Mouse (Mus musculus) forebrain, embryonic 11.5 days (tissue): ENCODE measurements around the gene Sirt3. TPM values are rescaled to one million over a fixed set of nuclear protein-coding genes. Genes with fewer than 3 reads are reported as not detected.

Experiments used
- ATAC-seq: fragments of 200-750 bp; cut with Nextera tagmentation; replicated peaks from 2 replicates; pipeline ENCODE4 v1.8.0; 2017; ENCODE audit warnings: moderate TSS enrichment; ENCODE audit not compliant: low FRiP score
- DNase-seq: peaks from one replicate; pipeline ENCODE4 v3.0.0-alpha.2; 2017; ENCODE audit warnings: low spot score
- H3K27ac ChIP-seq: fragments of 300-500 bp; sonication (generic); 2 replicates; pipeline ENCODE4 v1.5.1; 2014; ENCODE audit warnings: low read depth, low read length
- H3K27me3 ChIP-seq: fragments of 300-500 bp; sonication (generic); 2 replicates; pipeline ENCODE4 v1.6.1; 2014; ENCODE audit warnings: mild to moderate bottlenecking, low read length, mixed read lengths; ENCODE audit not compliant: control insufficient read depth, insufficient read depth
- H3K36me3 ChIP-seq: fragments of 300-500 bp; sonication (generic); 2 replicates; pipeline ENCODE4 v1.6.1; 2014; ENCODE audit warnings: mild to moderate bottlenecking, low read length, moderate library complexity, mixed read lengths; ENCODE audit not compliant: control insufficient read depth, insufficient read depth
- H3K4me1 ChIP-seq: fragments of 300-500 bp; sonication (generic); replicated peaks from 2 replicates; pipeline ENCODE4 v1.6.1; 2014; ENCODE audit warnings: low read length, mixed read lengths; ENCODE audit not compliant: control insufficient read depth, insufficient read depth
- H3K4me2 ChIP-seq: fragments of 300-500 bp; sonication (generic); 2 replicates; pipeline ENCODE4 v1.6.1; 2014; ENCODE audit warnings: low read depth, mild to moderate bottlenecking, low read length, moderate library complexity, mixed read lengths; ENCODE audit not compliant: severe bottlenecking
- H3K4me3 ChIP-seq: fragments of 300-500 bp; sonication (generic); 2 replicates; pipeline ENCODE4 v1.5.1; 2014; ENCODE audit warnings: low read depth, low read length
- H3K9ac ChIP-seq: fragments of 300-500 bp; sonication (generic); 2 replicates; pipeline ENCODE4 v1.6.1; 2014; ENCODE audit warnings: low read length
- H3K9me3 ChIP-seq: fragments of 300-500 bp; sonication (generic); 2 replicates; pipeline ENCODE4 v1.6.1; 2016; ENCODE audit warnings: low read length, mixed read lengths; ENCODE audit not compliant: control insufficient read depth
- WGBS: fragments of 180-500 bp; shearing (Covaris S2); extraction: QIAGEN DNeasy Blood & Tissue Kit; methylation state at CpG from one replicate; pipeline ENCODE4 v1.1.7; 2014; 5-methylcytosine and 5-hydroxymethylcytosine counted together
- polyA plus RNA-seq: library from polyadenylated mRNA; unstranded; fragments of >200 nt; fragmentation: Nextera tagmentation; extraction: Ambion mirVana; gene quantifications from 2 replicates; pipeline ENCODE4 v1.2.1, GENCODE M21; 2014

The Sirt3 gene
- polyA plus RNA-seq, 1 experiment from 2014 or later, result 25.2 TPM

DNA sequence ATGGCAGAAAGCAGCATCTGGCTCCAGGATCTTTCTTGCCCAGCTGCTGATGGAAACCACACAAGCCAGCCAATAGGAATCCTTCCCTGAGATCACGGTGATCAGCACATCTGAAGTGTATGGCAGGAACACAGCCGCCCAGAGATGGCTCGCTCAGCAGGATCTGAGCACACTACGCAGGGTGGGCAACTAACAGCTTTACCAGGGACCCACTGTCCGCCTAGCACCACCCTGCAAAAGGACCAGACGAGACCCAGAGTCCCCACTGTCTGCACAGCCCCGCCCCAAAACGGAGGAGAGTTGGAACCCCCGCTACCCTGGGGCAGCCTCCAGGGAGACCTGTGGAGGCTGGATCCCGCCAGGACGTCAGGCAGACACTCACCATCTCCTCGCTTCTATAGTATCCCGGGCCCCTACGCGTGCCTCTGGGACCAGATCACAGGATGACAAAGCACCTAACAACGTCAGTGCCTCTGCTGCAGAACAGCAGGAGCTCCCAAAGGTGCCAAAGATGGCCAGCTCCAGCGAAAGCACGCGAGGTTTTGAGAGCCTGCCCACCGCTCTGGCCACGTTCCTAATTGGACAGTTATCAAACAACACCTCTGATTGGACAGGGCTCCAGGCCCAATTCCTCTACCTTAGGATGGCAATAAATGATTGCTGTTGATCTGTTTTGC is 60.3 kb downstream of the Sirt3 start, which contains the start of gene Zfp941:
Gene Zfp941 (minus strand): TSS at position 526 of the 677 bp plus-strand sequence.
- Histone ChIP-seq H3K27ac (no peak within 1 kb of the TSS), H3K27me3 (no peaks in the 10 kb centered on the region), H3K4me2 (peak within 1 kb of the TSS; percentile 71), H3K36me3 (no peaks in the 10 kb centered on the region), H3K4me1 (peaks cover 3% of the 10 kb centered on the region; the same call in 1 of the 2 replicates), H3K9ac (peak within 1 kb of the TSS; percentile 64), H3K4me3 (peak within 1 kb of the TSS; percentile 52), H3K9me3 (no peaks in the 10 kb centered on the region)
- peak; percentile 81 for DNase-seq
- ATAC-seq, result peak; percentile 88
- 1% methylated on average over 21 of the region's 21 CpGs for WGBS

DNA sequence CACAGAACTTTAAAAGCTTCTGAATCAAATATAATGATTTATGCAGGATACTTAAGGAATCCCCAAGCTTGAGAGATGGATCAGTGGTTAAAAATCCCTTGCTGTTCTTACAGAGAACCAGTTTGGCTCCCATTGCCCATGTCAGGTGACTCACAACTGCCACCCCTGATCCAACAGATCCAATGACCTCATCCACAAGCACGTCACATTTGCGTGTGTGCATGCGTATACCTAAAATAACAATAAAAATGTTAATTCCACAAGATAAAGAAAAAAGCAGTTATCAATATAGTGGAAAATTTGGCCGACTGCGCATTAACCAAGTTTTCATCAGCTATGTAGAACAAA is 60.8 kb downstream of the Sirt3 start:
- Histone ChIP-seq H3K9ac (peak overlapping the region; percentile 64; the same call in 1 of the 2 replicates), H3K27ac (no peak overlapping the region), H3K9me3 (no peaks in the 10 kb centered on the region), H3K4me1 (peaks cover 3% of the 10 kb centered on the region; the same call in 1 of the 2 replicates), H3K4me2 (peak overlapping the region; percentile 71), H3K36me3 (no peaks in the 10 kb centered on the region), H3K4me3 (peak overlapping the region; percentile 52), H3K27me3 (no peaks in the 10 kb centered on the region)
- no peak for DNase-seq
- peak; percentile 38; the same call in 1 of the 2 replicates for ATAC-seq
- WGBS, result 45% methylated on average over 5 of the region's 5 CpGs

DNA sequence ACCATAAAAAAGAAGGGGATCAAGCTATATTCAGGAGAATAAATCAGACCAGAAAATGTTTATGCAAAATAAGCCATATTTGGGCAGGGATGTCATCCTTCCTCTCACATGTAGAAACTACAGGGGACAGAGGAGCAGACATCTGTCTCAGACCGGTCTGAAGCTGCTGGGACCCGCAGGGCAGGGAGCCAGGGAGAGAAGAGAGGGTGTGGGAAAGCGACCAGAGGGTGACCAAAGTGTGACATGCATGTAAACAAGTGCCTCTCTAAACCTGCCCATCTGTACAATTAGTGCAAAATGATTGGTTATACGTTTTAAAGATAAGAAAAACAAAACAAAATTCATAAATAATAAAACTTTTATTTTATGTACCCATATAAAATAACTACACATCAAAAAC is 61.9 kb downstream of the Sirt3 start:
- no peak for DNase-seq
- ATAC-seq, result no peak
- H3K4me1 ChIP-seq, result peaks cover 3% of the 10 kb centered on the region; the same call in 1 of the 2 replicates
- H3K4me2 ChIP-seq, result no peak overlapping the region
- H3K4me3 ChIP-seq, result no peak overlapping the region
- H3K27me3 ChIP-seq, result no peaks in the 10 kb centered on the region
- no peaks in the 10 kb centered on the region for H3K9me3 ChIP-seq
- H3K9ac ChIP-seq, result no peak overlapping the region
- H3K27ac ChIP-seq, result no peak overlapping the region
- 87% methylated on average over 4 of the region's 4 CpGs for WGBS
- H3K36me3 ChIP-seq, result no peaks in the 10 kb centered on the region

Other genes with a start within 250 kb of the Sirt3 start
- gene Olfr53, start 235.9 kb downstream of the Sirt3 start, polyA plus RNA-seq, result not detected in 2 replicates
- gene Olfr539, start 222.4 kb downstream of the Sirt3 start, polyA plus RNA-seq, result not detected in 2 replicates
- gene Olfr45, start 200.4 kb downstream of the Sirt3 start, polyA plus RNA-seq, result not detected in 2 replicates
- gene Olfr541, start 185.0 kb downstream of the Sirt3 start, polyA plus RNA-seq, result not detected in 2 replicates
- gene Cyp2e1, start 118.6 kb downstream of the Sirt3 start, polyA plus RNA-seq, result not detected in 2 replicates
- not detected in 2 replicates for gene Syce1, start 94.5 kb downstream of the Sirt3 start, polyA plus RNA-seq
- 4.6 and 5.2 TPM in 2 replicates for gene Zfp941, start 60.1 kb downstream of the Sirt3 start, polyA plus RNA-seq
- 0.48 TPM in 1 of 2 replicates, not detected in the other for gene Urah, start 47.3 kb downstream of the Sirt3 start, polyA plus RNA-seq
- gene Scgb1c1, start 36.8 kb downstream of the Sirt3 start, polyA plus RNA-seq, result not detected in 2 replicates
- not detected in 2 replicates for gene Odf3, start 34.5 kb downstream of the Sirt3 start, polyA plus RNA-seq
- gene Gm45785, start 26.0 kb downstream of the Sirt3 start, polyA plus RNA-seq, result not detected in 2 replicates
- 57.2 and 63.0 TPM in 2 replicates for gene Ric8a, start 25.4 kb downstream of the Sirt3 start, polyA plus RNA-seq
- gene Bet1l, start 24.7 kb downstream of the Sirt3 start, polyA plus RNA-seq, result 27.2 and 29.1 TPM in 2 replicates
- 242 and 244 TPM in 2 replicates for gene Psmd13, start 341 bp downstream of the Sirt3 start, polyA plus RNA-seq
- gene Cox8b, start 18.1 kb upstream of the Sirt3 start, polyA plus RNA-seq, result not detected in 2 replicates
- 0.11 and 0.37 TPM in 2 replicates for gene Nlrp6, start 38.6 kb upstream of the Sirt3 start, polyA plus RNA-seq
- gene Pgghg, start 59.1 kb upstream of the Sirt3 start, polyA plus RNA-seq, result 15.8 and 16.1 TPM in 2 replicates
- 0.49 TPM in 1 of 2 replicates, not detected in the other for gene Ifitm5, start 68.0 kb upstream of the Sirt3 start, polyA plus RNA-seq
- not detected in 2 replicates for gene Gm45717, start 73.6 kb upstream of the Sirt3 start, polyA plus RNA-seq
- 225 and 231 TPM in 2 replicates for gene Ifitm2, start 73.7 kb upstream of the Sirt3 start, polyA plus RNA-seq
- gene Ifitm1, start 84.9 kb upstream of the Sirt3 start, polyA plus RNA-seq, result 5.6 and 8.1 TPM in 2 replicates
- gene Ifitm3, start 128.5 kb upstream of the Sirt3 start, polyA plus RNA-seq, result 9.4 and 9.7 TPM in 2 replicates
- not detected in 2 replicates for gene Ifitm6, start 135.6 kb upstream of the Sirt3 start, polyA plus RNA-seq
- gene Gm17387, start 146.8 kb upstream of the Sirt3 start, polyA plus RNA-seq, result not detected in 2 replicates
- gene B4galnt4, start 178.8 kb upstream of the Sirt3 start, polyA plus RNA-seq, result 22.3 and 23.5 TPM in 2 replicates
- gene Pkp3, start 195.9 kb upstream of the Sirt3 start, polyA plus RNA-seq, result 1.1 and 1.9 TPM in 2 replicates
- gene Sigirr, start 218.3 kb upstream of the Sirt3 start, polyA plus RNA-seq, result 1.2 and 1.8 TPM in 2 replicates
- 0.21 and 0.39 TPM in 2 replicates for gene Ano9, start 235.5 kb upstream of the Sirt3 start, polyA plus RNA-seq
- 70.9 and 75.3 TPM in 2 replicates for gene Ptdss2, start 240.1 kb upstream of the Sirt3 start, polyA plus RNA-seq